Mouse (Mus musculus) CH12.LX (cell line): ENCODE measurements around the gene Rreb1. TPM values are rescaled to one million over a fixed set of nuclear protein-coding genes. Genes with fewer than 3 reads are reported as not detected.
A peak's percentile ranks its signal among the peaks of the same experiment; 100 is the strongest.

Experiments used
- DNase-seq: peaks from one replicate; pipeline ENCODE4 v3.0.0-alpha.2; 2013; ENCODE audit errors: extremely low read depth
- H3K27ac ChIP-seq: 2 replicates; pipeline ENCODE4 v1.5.1; 2012; ENCODE audit warnings: low read depth, mild to moderate bottlenecking, control low read depth, moderate library complexity; ENCODE audit not compliant: insufficient read depth
- H3K27me3 ChIP-seq: replicated peaks from 2 replicates; pipeline ENCODE3; 2012; ENCODE audit warnings: inconsistent platforms
- H3K36me3 ChIP-seq, 2 experiments: replicated peaks in 1 of 2; 2 replicates each; pipeline versions ENCODE3 to v1.6.1; 2012; ENCODE audit warnings: inconsistent platforms in 1 of 2, low read length in 1 of 2, mild to moderate bottlenecking in 1 of 2, mixed read lengths in 1 of 2, moderate library complexity in 1 of 2; ENCODE audit not compliant: control insufficient read depth in 1 of 2, insufficient read depth in 1 of 2
- H3K4me1 ChIP-seq, 2 experiments: 2 replicates each; pipeline ENCODE4 v1.6.1; 2012; ENCODE audit warnings: inconsistent platforms in 1 of 2, moderate library complexity in 1 of 2; ENCODE audit not compliant: insufficient read depth in 2 of 2, control insufficient read depth in 1 of 2
- H3K4me2 ChIP-seq: 2 replicates; pipeline ENCODE4 v1.6.1; 2012; ENCODE audit warnings: low read depth, mild to moderate bottlenecking, control low read depth; ENCODE audit not compliant: poor library complexity, insufficient read depth, severe bottlenecking
- H3K4me3 ChIP-seq, 3 experiments: fragments of 150-350 bp in 1 of 3; sonication (generic) in 1 of 3; replicated peaks in 1 of 3; 2 replicates each; pipeline versions ENCODE3 to v1.5.1; 2011 to 2012; ENCODE audit warnings: low read depth in 2 of 3, low read length in 2 of 3, mild to moderate bottlenecking in 2 of 3, moderate library complexity in 2 of 3, control low read depth in 1 of 3, improper control_type of control experiment in 1 of 3, inconsistent platforms in 1 of 3, mixed read lengths in 1 of 3; ENCODE audit not compliant: poor library complexity in 1 of 3
- H3K79me2 ChIP-seq: replicated peaks from 2 replicates; pipeline ENCODE4 v1.6.1; 2012; ENCODE audit warnings: mild to moderate bottlenecking, moderate library complexity; ENCODE audit not compliant: control insufficient read depth, poor library complexity, insufficient read depth, severe bottlenecking; ENCODE audit errors: extremely low read depth
- H3K9ac ChIP-seq: 2 replicates; pipeline ENCODE4 v1.6.1; 2012; ENCODE audit warnings: low read depth, mild to moderate bottlenecking, control low read depth, moderate library complexity; ENCODE audit not compliant: insufficient read depth
- H3K9me3 ChIP-seq: replicated peaks from 2 replicates; pipeline ENCODE3; 2012; ENCODE audit warnings: low read length, inconsistent platforms, mixed read lengths
- BHLHE40 ChIP-seq: IDR thresholded peaks from 2 replicates; pipeline ENCODE4 v1.6.1; 2011; ENCODE audit warnings: mild to moderate bottlenecking, low read depth, low read length, improper control_type of control experiment
- CHD1 ChIP-seq: IDR thresholded peaks from 2 replicates; pipeline ENCODE4 v1.6.1; 2012; ENCODE audit warnings: low read depth, low read length, improper control_type of control experiment, inconsistent platforms
- CHD2 ChIP-seq: IDR thresholded peaks from 2 replicates; pipeline ENCODE4 v1.6.1; 2011; ENCODE audit warnings: low read length, improper control_type of control experiment
- ELF1 ChIP-seq: IDR thresholded peaks from 2 replicates; pipeline ENCODE4 v1.6.1; 2014; ENCODE audit warnings: low read depth, mild to moderate bottlenecking, inconsistent platforms, low read length, improper control_type of control experiment
- ETS1 ChIP-seq: conservative IDR thresholded peaks from 2 replicates; pipeline ENCODE4 v1.6.1; 2012; ENCODE audit warnings: low read depth, mild to moderate bottlenecking, inconsistent platforms, low read length, improper control_type of control experiment, moderate library complexity
- HCFC1 ChIP-seq: IDR thresholded peaks from 2 replicates; pipeline ENCODE4 v1.6.1; 2012; ENCODE audit warnings: low read depth, mild to moderate bottlenecking, inconsistent platforms, low read length, improper control_type of control experiment
- JUN ChIP-seq: IDR thresholded peaks from 2 replicates; pipeline ENCODE4 v1.6.1; 2011; ENCODE audit warnings: low read depth, mild to moderate bottlenecking, low read length, improper control_type of control experiment, moderate library complexity; ENCODE audit not compliant: insufficient read depth
- JUND ChIP-seq: conservative IDR thresholded peaks from 2 replicates; pipeline ENCODE4 v1.6.1; 2011; ENCODE audit warnings: low read depth, low read length, improper control_type of control experiment
- MAFK ChIP-seq: IDR thresholded peaks from 2 replicates; pipeline ENCODE4 v1.6.1; 2011; ENCODE audit warnings: low read length, improper control_type of control experiment; ENCODE audit not compliant: insufficient replicate concordance
- MAX ChIP-seq: IDR thresholded peaks from 2 replicates; pipeline ENCODE4 v1.6.1; 2011; ENCODE audit warnings: low read length, improper control_type of control experiment
- MAZ ChIP-seq: IDR thresholded peaks from 2 replicates; pipeline ENCODE4 v1.6.1; 2012; ENCODE audit warnings: low read depth, mild to moderate bottlenecking, inconsistent platforms, low read length, improper control_type of control experiment, moderate library complexity
- MYC ChIP-seq: IDR thresholded peaks from 2 replicates; pipeline ENCODE4 v1.6.1; 2011; ENCODE audit warnings: low read depth, mild to moderate bottlenecking, improper control_type of control experiment, low read length
- NELFE ChIP-seq: IDR thresholded peaks from 2 replicates; pipeline ENCODE4 v1.6.1; 2011; ENCODE audit warnings: low read depth, low read length, improper control_type of control experiment
- NRF1 ChIP-seq: IDR thresholded peaks from 2 replicates; pipeline ENCODE4 v1.6.1; 2014; ENCODE audit warnings: low read depth, mild to moderate bottlenecking, inconsistent platforms, low read length, improper control_type of control experiment, moderate library complexity
- POLR2A ChIP-seq: IDR thresholded peaks from 2 replicates; pipeline ENCODE4 v1.6.1; 2011; ENCODE audit warnings: low read depth, mild to moderate bottlenecking, improper control_type of control experiment, low read length
- POLR2AphosphoS2 ChIP-seq: IDR thresholded peaks from 2 replicates; pipeline ENCODE4 v1.6.1; 2011; ENCODE audit warnings: low read depth, low read length, improper control_type of control experiment
- RAD21 ChIP-seq: IDR thresholded peaks from 2 replicates; pipeline ENCODE4 v1.6.1; 2011; ENCODE audit warnings: low read depth, mild to moderate bottlenecking, low read length, improper control_type of control experiment, moderate library complexity
- RCOR1 ChIP-seq: conservative IDR thresholded peaks from 2 replicates; pipeline ENCODE4 v1.6.1; 2012; ENCODE audit warnings: low read depth, mild to moderate bottlenecking, inconsistent platforms, low read length, improper control_type of control experiment
- SIN3A ChIP-seq: IDR thresholded peaks from 2 replicates; pipeline ENCODE4 v1.6.1; 2012; ENCODE audit warnings: low read length, improper control_type of control experiment, inconsistent platforms
- SMC3 ChIP-seq: IDR thresholded peaks from 2 replicates; pipeline ENCODE4 v1.6.1; 2011; ENCODE audit warnings: low read depth, low read length, improper control_type of control experiment
- TBP ChIP-seq: conservative IDR thresholded peaks from 2 replicates; pipeline ENCODE4 v1.6.1; 2011; ENCODE audit warnings: low read depth, low read length, improper control_type of control experiment
- TCF12 ChIP-seq: IDR thresholded peaks from 2 replicates; pipeline ENCODE4 v1.6.1; 2014; ENCODE audit warnings: low read depth, mild to moderate bottlenecking, inconsistent platforms, low read length, improper control_type of control experiment
- UBTF ChIP-seq: IDR thresholded peaks from 2 replicates; pipeline ENCODE4 v1.6.1; 2012; ENCODE audit warnings: low read depth, mild to moderate bottlenecking, inconsistent platforms, low read length, improper control_type of control experiment, moderate library complexity
- USF1 ChIP-seq: IDR thresholded peaks from 2 replicates; pipeline ENCODE4 v1.6.1; 2014; ENCODE audit warnings: low read depth, mild to moderate bottlenecking, inconsistent platforms, low read length, improper control_type of control experiment
- USF2 ChIP-seq: conservative IDR thresholded peaks from 2 replicates; pipeline ENCODE4 v1.6.1; 2011; ENCODE audit warnings: low read depth, low read length, improper control_type of control experiment
- ZMIZ1 ChIP-seq: IDR thresholded peaks from 2 replicates; pipeline ENCODE4 v1.6.1; 2012; ENCODE audit warnings: low read depth, mild to moderate bottlenecking, inconsistent platforms, low read length, improper control_type of control experiment
- ZNF384 ChIP-seq: IDR thresholded peaks from 2 replicates; pipeline ENCODE4 v1.6.1; 2012; ENCODE audit warnings: low read depth, low read length, improper control_type of control experiment, inconsistent platforms
- dilution Hi-C: fragments of 300-500 bp; cut with MboI; formaldehyde crosslinking; loops from 2 replicates; pipeline ENCODE4 v1.14.3; 2020; ENCODE audit warnings: low sequenced_read_pairs; ENCODE audit not compliant: extremely low pct_unique_long_range_greater_than_20kb, extremely low pct_ligation_motif_present
- in situ Hi-C: fragments of 300-500 bp; cut with MboI; formaldehyde crosslinking; loops from 3 replicates; pipeline ENCODE4 v1.14.3; 2019; ENCODE audit warnings: low sequenced_read_pairs, low pct_ligation_motif_present, low pct_unique_long_range_greater_than_20kb, mixed read lengths
- polyA plus RNA-seq: library from polyadenylated mRNA; unstranded; fragments of >175 nt; gene quantifications from 2 replicates; pipeline ENCODE4 v1.2.1, GENCODE M21; 2012; ENCODE audit warnings: low read depth; ENCODE audit not compliant: insufficient read length
- total RNA-seq, 2 experiments: library from RNA; depleted of rRNA; stranded (reverse); fragments of 300-350 nt in 1 of 2; fragments of >200 nt in 1 of 2; gene quantifications; 2 replicates each; pipeline ENCODE4 v1.2.3; 2012 to 2014

Rreb1 gene
- total and polyA plus RNA-seq, 3 experiments: 1.0 to 10.2 (median 5.3) TPM

DNA sequence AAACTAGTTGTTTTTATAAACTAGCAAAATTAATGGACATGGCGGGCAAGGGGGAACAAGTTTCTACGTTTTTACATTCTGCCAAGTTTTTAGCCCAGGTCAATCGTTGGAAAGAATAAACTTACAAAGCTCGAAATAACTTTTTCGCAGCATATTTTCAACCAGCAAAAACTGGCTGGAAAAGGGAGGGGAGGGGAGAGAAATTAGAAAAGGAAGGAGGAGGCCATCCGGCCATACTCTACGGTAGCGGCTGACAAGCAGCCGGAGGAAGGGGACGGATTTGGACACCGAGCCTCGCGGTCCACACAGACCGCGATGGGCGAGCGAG lies 215.1 kb downstream of the Rreb1 start:
- TF ChIP-seq SMC3 (no peak), SIN3A (no peak), RCOR1 (no peak), MYC (no peak), JUND (no peak), POLR2A (no peak), USF1 (no peak), JUN (no peak), CHD1 (no peak), ETS1 (no peak), MAX (no peak), HCFC1 (no peak), MAFK (no peak), ZMIZ1 (no peak), ZNF384 (no peak), RAD21 (no peak), POLR2AphosphoS2 (no peak), NELFE (no peak)
- in situ Hi-C loops: no loop called here

DNA sequence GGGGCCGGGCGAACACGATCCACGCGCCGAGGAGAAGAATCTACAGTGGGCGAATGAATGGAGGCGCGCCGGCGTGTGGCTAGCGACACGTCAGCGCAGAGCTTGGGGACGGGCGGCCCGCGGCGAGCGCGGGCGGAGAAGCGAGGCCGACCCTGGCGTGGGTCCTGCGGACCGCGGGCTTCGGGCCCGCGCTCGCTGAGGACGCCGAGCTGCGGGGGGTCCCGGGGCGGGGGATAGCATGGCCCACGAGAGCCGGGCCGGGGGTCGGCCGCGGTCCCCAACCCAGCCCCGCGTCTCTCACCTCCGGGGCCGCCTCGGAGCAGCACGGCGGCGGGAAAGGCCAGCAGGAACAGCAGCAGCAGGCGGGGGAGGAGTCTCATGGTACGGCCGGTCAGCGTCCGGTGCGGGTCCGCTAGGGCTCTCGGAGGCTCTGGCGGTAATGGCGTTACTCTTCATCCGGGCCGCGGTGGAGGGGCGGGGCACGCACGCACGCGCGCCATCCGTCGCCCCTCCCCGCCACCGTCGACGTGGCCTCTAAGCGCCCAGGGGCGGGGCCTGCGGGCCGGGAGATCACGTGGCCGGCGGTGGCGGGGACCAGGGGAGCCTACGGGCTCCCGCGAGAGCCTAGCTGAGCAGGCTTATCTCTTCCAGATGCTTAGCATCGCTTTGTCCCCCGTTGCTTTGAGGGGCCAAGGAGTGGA lies 215.7 kb downstream of the Rreb1 start, which contains the start of gene Ssr1:
Gene Ssr1, minus strand, starts transcription at position 514 of the 701 bp plus-strand sequence.
- H3K9ac ChIP-seq: peak within 1 kb of the TSS; percentile 99

More for the DNA sequence above, 215.1 kb downstream of the Rreb1 start:
- peak overlapping the region; percentile 24; the same call in 1 of the 2 replicates for H3K27ac ChIP-seq
- peak overlapping the region; percentile 18; the same call in 1 of the 2 replicates for H3K4me2 ChIP-seq
- dilution Hi-C loops: no loop called here
- H3K79me2 ChIP-seq: peaks cover 49% of the 10 kb centered on the region
- H3K4me3 ChIP-seq: peak overlapping the region; percentile 83 to 97 (median 94)
- peaks cover 25 to 30% of the 10 kb centered on the region in 2 experiments for H3K36me3 ChIP-seq
- H3K9me3 ChIP-seq: peaks cover 5% of the 10 kb centered on the region
- H3K4me1 ChIP-seq: peaks cover 3 to 31% of the 10 kb centered on the region in 2 experiments
- no peaks in the 10 kb centered on the region for H3K27me3 ChIP-seq
- no peak for DNase-seq
- peak overlapping the region; percentile 99 for H3K9ac ChIP-seq

More for the DNA sequence above, 215.7 kb downstream of the Rreb1 start, which contains the start of gene Ssr1:
- peaks cover 5% of the 10 kb centered on the region for H3K9me3 ChIP-seq
- peak within 1 kb of the TSS; percentile 24 for H3K27ac ChIP-seq
- TF ChIP-seq POLR2A (peak; percentile 96), CHD2 (peak; percentile 98), BHLHE40 (peak; percentile 72), USF1 (peak; percentile 97), ZMIZ1 (peak; percentile 56; the same call in 1 of the 2 replicates), TBP (peak; percentile 76; the same call in 1 of the 2 replicates), UBTF (peak; percentile 71; the same call in 1 of the 2 replicates), CHD1 (no peak), MAZ (no peak), USF2 (peak; percentile 83), HCFC1 (peak; percentile 61), NELFE (peak; percentile 83), SMC3 (no peak), TCF12 (peak; percentile 81), MYC (no peak), MAX (peak; percentile 91), NRF1 (peak; percentile 80), ELF1 (peak; percentile 35; the same call in 1 of the 2 replicates)
- no peaks in the 10 kb centered on the region for H3K27me3 ChIP-seq
- H3K36me3 ChIP-seq: peaks cover 23 to 25% of the 10 kb centered on the region in 2 experiments
- peak; percentile 91 for DNase-seq
- H3K4me3 ChIP-seq: peak within 1 kb of the TSS; percentile 83 to 97 (median 94)
- dilution Hi-C loops: no loop called here
- H3K79me2 ChIP-seq: peaks cover 44% of the 10 kb centered on the region
- H3K4me1 ChIP-seq: peaks cover 3 to 28% of the 10 kb centered on the region in 2 experiments
- H3K4me2 ChIP-seq: peak within 1 kb of the TSS; percentile 47
- in situ Hi-C loops: no loop called here
